Mouse (Mus musculus) layer of hippocampus, adult 8-10 months (tissue): ENCODE results near the gene Phf21b. TPM values are rescaled to one million over a fixed set of nuclear protein-coding genes. Genes with fewer than 3 reads are reported as not detected.

ENCODE experiments used
- DNase-seq, 2 experiments: peaks; one replicate each; pipeline ENCODE4 v3.0.0; 2022; ENCODE audit warnings: low spot score in 2 of 2
- total RNA-seq, 4 experiments: library from RNA; stranded (reverse); gene quantifications; 2 replicates each; pipeline ENCODE4 v1.2.4; 2022

Gene Phf21b
- total RNA-seq, 4 experiments from 2014 or later, result 6.6 to 12.2 (median 9.3) TPM

GRCm38 (mm10) chr15:84846216-84846615 lies 9.6 kb downstream of the Phf21b start:
- DNase-seq, result no peak

- DNase-seq, result no peak
Observed at GRCm38 (mm10) chr15:84844831-84845230, 11.0 kb downstream of the Phf21b start.

GRCm38 (mm10) chr15:84843034-84843433 lies 12.8 kb downstream of the Phf21b start:
- no peak for DNase-seq

GRCm38 (mm10) chr15:84841925-84842821 lies 13.7 kb downstream of the Phf21b start:
- DNase-seq, result no peak

GRCm38 (mm10) chr15:84840560-84840959 lies 15.3 kb downstream of the Phf21b start:
- no peak for DNase-seq

GRCm38 (mm10) chr15:84839521-84839920 lies 16.3 kb downstream of the Phf21b start:
- DNase-seq, result no peak

GRCm38 (mm10) chr15:84837896-84838295 lies 18.0 kb downstream of the Phf21b start:
- DNase-seq, result no peak

- peak in 1 of 2 experiments; percentile 65 for DNase-seq
Observed at GRCm38 (mm10) chr15:84829416-84829815, 26.4 kb downstream of the Phf21b start.

GRCm38 (mm10) chr15:84828603-84829002 lies 27.2 kb downstream of the Phf21b start:
- no peak for DNase-seq

- DNase-seq, result peak in 1 of 2 experiments; percentile 28
Observed at GRCm38 (mm10) chr15:84823086-84823485, 32.8 kb downstream of the Phf21b start.

GRCm38 (mm10) chr15:84820811-84821210 lies 35.0 kb downstream of the Phf21b start:
- peak in 1 of 2 experiments; percentile 25 for DNase-seq

- DNase-seq, result peak in 1 of 2 experiments; percentile 28
Observed at GRCm38 (mm10) chr15:84818284-84818683, 37.6 kb downstream of the Phf21b start.

GRCm38 (mm10) chr15:84817589-84817988 lies 38.3 kb downstream of the Phf21b start:
- no peak for DNase-seq

GRCm38 (mm10) chr15:84815171-84815570 lies 40.7 kb downstream of the Phf21b start:
- DNase-seq, result no peak

GRCm38 (mm10) chr15:84812831-84813357 lies 43.0 kb downstream of the Phf21b start:
- peak; percentile 65 to 71 for DNase-seq

- DNase-seq, result no peak
Observed at GRCm38 (mm10) chr15:84811126-84811525, 44.7 kb downstream of the Phf21b start.

- DNase-seq, result no peak
Observed at GRCm38 (mm10) chr15:84809275-84809952, 46.4 kb downstream of the Phf21b start.

GRCm38 (mm10) chr15:84803685-84804084 lies 52.2 kb downstream of the Phf21b start:
- DNase-seq, result peak in 1 of 2 experiments; percentile 78

GRCm38 (mm10) chr15:84800132-84800531 lies 55.7 kb downstream of the Phf21b start:
- no peak for DNase-seq

GRCm38 (mm10) chr15:84793649-84794048 lies 62.2 kb downstream of the Phf21b start:
- no peak for DNase-seq

- no peak for DNase-seq
Observed at GRCm38 (mm10) chr15:84787161-84787560, 68.7 kb downstream of the Phf21b start.

- DNase-seq, result no peak
Observed at GRCm38 (mm10) chr15:84784812-84785211, 71.0 kb downstream of the Phf21b start.
